Mouse (Mus musculus) forelimb bud, embryonic 11.5 days (tissue): ENCODE measurements around the gene Vash1.

Source experiments
- DNase-seq: peaks from one replicate; pipeline ENCODE4 v3.0.0-alpha.2; 2012; ENCODE audit warnings: low read depth, low spot score

Vash1 gene

GRCm38 (mm10) chr12:86678591-86679545, at the start of gene Vash1:
TSS of gene Vash1 (plus strand) at chr12:86678700.
- peak; percentile 71 for DNase-seq

DNA sequence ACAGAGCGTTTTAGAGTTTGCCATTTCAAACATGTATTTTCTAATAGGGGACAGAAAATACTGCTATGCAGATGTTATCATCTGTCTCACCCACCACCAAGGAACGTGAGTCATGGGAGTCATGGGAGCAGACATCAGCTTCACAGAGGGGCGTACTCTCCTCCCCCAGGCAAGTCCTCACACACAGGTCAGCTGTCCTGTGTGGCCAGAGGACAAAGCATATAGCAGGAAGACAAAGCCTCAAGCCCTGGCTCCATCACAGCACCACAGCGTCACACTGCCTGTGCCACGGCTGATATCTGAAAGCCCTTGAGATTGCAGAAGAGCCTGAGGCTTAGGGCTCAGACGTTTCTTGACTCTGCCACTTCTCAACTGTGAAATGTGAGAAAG, 49.7 kb upstream of the Vash1 start:
- DNase-seq = no peak

DNA sequence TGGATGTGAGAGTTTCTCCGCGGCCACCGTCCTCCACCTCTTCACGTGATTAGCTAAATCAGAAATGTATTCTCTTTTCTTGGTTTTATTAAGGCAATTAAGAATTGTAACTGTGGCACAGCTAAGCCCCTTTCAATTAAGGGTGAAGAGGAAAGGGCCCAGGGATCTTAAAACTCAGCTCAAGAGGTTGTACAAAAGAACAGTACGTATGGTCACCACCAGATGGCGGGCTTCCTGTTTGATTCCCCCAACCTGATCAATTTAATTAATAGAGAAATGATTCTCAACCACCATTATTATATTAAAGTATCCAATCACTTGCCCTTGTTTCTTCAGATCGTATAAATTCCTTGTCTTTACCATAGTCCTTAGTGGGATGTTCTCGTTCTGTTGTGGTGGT, 36.7 kb upstream of the Vash1 start:
- no peak for DNase-seq

GRCm38 (mm10) chr12:86644512-86645273, 33.8 kb upstream of the Vash1 start:
- no peak for DNase-seq

DNA sequence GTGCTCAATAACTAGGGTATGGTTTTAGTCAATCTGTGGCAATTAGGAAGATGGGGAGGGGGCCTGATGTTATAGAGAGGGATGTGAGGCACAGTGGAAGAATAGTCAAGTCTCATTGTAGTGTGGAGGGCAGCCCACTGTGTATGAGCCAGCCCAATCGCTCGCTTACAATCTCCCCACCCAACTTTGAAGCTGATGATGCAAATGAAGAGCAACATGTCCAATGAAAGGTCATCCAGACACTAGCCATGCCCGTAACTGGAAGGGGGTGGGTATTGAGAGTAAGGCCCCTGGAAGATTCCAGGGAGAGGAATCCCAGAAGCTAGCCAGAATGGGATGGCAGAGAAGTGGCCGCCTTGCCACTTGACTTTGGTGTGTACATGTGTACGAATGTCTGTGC, 33.0 kb upstream of the Vash1 start:
- DNase-seq = no peak

DNA sequence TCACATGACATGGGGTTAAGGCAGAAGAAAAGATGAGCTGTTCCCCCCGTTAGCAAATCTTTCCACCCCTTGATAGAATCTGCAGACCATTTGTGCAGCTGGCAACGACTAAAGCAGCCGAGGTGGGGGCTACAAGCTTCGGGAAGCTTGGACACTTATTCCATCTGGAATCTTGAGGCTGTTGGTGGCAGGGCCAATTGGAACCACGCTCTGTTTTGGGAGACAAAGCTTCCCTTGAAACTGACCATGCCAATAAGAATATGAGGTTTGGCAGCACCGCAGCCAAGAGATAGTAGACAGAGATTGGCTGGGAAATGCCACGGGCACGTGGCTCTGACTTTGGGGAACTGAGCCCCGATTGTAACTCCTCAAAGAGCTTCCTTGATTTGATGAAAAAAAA, 31.7 kb upstream of the Vash1 start:
- no peak for DNase-seq

GRCm38 (mm10) chr12:86647279-86647678, 31.2 kb upstream of the Vash1 start:
- peak; percentile 6 for DNase-seq

GRCm38 (mm10) chr12:86647736-86648135, 30.8 kb upstream of the Vash1 start:
- DNase-seq = no peak

- no peak for DNase-seq
Measured at GRCm38 (mm10) chr12:86648489-86648888, 30.0 kb upstream of the Vash1 start.

DNA sequence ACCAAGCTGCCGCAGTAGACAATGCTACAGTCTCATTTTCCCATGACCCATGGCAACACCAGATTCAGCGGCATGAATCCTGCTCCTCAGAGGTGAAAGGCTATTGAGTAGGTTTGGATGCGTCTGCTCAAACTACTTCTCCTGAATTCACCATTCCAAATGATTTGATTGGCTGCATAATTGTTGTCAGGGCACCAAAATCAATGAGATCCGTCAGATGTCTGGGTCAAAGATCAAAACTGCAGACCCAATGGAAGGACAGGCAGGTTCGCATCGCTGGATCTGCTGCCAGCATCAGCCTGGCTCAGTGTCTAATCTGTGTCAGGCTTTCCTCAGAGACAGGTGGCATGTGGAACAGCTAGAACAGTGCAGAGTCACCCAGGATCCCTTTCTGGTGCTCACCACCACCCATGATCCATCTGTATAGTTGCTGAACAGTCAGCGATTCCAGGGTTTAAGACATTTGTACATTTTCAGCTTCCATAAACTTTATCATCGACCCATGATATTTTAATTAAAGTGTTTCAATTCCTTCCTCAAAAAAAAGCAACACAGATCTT, 27.1 kb upstream of the Vash1 start:
- DNase-seq = no peak

DNA sequence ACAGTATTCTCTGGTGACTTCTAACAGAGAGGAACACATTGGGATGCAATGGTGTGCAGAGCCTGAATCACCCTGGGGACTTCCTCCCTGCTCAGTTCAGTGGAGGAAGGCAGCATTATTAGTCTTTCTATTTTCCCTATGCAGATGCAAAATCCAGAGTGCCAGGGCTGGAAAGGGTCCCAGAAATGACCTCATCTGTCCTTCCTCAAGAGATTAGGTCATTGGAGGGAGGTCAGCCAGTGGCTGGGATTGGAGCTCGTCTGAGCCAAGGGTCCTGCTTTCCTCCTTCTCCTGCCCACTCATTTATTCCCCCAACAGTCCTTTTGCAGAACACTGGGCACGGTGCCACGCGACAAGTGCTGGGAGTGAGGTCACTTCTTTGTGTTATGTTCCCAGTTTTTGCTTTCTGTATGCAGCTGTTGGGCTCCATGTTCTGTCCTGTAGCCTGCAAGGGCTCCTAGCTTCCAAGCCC, 25.9 kb upstream of the Vash1 start:
- DNase-seq = no peak

- no peak for DNase-seq
Measured at GRCm38 (mm10) chr12:86659447-86659968, 19.0 kb upstream of the Vash1 start.

GRCm38 (mm10) chr12:86660466-86660865, 18.0 kb upstream of the Vash1 start:
- DNase-seq = no peak

DNA sequence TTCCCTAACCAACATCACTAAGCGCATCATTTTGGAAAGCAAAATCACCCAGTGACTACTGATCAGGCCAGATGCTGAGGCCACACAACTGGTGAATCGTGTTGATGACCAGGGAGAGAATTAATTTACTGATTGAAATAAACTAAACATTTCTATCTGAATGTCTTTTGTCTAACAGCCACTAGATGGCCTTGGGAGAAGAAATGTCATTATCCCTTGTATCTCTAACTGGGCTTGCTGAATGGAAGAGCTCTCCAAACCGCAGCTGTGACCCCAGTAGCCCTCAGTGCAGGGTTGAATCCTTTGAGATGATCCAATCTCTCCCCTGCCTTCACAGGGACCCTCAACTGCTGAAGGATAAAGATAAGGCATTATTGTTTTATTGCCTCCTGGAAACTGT, 12.8 kb upstream of the Vash1 start:
- no peak for DNase-seq

DNA sequence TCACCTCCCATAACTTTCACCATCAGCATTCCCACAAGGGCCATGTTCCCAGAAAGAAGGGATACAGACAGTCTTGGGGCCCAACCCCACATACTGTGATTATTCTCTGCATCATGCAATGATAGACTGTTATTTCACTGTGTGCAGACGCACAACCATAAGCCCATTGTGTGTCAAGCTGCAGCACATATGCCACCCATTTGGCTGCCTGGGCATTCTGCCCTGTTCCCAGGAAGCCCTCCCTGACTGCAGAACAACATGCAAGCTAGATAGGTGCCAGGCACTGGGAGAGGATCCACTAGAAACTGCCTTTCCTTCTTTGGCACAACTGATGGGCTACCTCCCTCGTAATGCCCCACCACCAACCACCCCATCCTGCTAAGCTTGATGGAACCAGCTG, 10.1 kb upstream of the Vash1 start:
- no peak for DNase-seq

- no peak for DNase-seq
Measured at GRCm38 (mm10) chr12:86672105-86672504, 6.4 kb upstream of the Vash1 start.

GRCm38 (mm10) chr12:86672507-86672906, 6.0 kb upstream of the Vash1 start:
- no peak for DNase-seq

- no peak for DNase-seq
Measured at GRCm38 (mm10) chr12:86679546-86679930, 1.0 kb downstream of the Vash1 start.

DNA sequence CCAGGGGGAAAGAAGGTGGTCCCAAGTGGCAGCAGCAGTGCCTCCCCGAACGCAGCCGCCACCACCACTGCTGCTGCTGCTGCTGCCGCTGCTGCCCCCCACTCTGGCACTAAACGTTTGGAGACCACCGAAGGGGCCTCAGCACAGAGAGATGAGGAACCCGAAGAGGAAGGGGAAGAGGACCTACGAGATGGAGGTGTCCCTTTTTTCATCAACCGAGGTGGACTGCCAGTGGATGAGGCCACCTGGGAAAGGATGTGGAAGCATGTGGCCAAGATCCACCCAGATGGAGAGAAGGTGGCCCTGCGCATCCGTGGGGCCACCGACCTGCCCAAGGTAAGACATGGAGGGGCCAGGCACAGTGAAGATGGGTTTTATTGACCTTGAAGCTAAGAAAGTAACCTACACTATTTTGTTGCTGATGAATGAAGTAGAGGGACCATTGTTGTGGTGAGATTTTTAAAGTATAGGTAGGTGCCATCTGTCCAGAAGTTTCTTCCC, 1.5 kb downstream of the Vash1 start:
- no peak for DNase-seq

GRCm38 (mm10) chr12:86680591-86681193, 2.2 kb downstream of the Vash1 start:
- no peak for DNase-seq

DNA sequence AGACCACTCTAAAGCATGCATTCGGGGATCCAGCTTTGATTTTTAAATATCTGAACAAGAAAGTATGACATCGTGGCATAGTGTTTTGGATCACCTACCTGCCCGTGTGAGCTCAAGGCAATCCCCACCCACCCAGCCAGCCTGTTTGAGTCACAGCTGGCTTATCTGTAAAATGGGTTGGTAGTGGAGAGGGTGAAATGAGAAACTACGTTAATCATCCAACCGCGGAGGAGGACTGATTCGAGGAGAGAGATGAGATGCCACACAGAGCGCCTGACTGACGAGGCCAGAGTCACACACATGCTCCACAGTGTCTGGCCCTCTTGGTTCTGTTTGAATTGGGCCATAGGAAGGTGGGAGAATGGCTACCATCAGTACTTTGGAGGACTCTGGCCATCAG, 3.1 kb downstream of the Vash1 start:
- DNase-seq = no peak
